Mouse (Mus musculus) large intestine, adult 2 months (tissue): ENCODE data around the gene Evl. TPM values are rescaled to one million over a fixed set of nuclear protein-coding genes. Genes with fewer than 3 reads are reported as not detected.

Source experiments
- DNase-seq: peaks from one replicate; pipeline ENCODE4 v3.0.0-alpha.2; 2012; ENCODE audit warnings: low read depth, low spot score
- WGBS: fragments of 180-500 bp; shearing (Covaris S2); methylation state at CpG from one replicate; pipeline ENCODE4 v1.1.7; 2018; 5-methylcytosine and 5-hydroxymethylcytosine counted together
- polyA plus RNA-seq: library from polyadenylated mRNA; depleted of rRNA; stranded (reverse); fragments of >200 nt; gene quantifications from 2 replicates; pipeline ENCODE4 v1.2.3, GENCODE M21; 2012

The Evl gene
- polyA plus RNA-seq, 1 experiment = 26.9 TPM

DNA sequence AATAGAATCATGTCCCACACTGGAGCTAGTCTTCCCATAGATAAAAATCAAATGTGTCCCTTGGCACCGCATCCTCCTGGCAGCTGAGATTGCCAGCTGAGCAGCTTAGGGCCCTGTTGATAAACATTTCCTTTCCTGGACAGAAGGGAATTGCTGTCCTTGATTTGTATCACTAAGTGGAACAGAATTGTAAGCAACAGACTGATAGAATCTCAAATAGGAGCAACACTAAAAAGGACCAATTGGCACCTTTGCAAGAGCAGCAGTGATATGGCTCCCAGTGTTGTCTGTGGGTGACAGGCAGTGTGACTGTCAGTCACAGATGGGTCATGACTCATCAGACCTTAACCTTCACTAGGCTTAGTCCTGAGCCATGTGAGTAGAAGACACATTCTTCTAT lies 29.3 kb downstream of the Evl start:
- 55% methylated on average over 1 of the region's 1 CpGs for WGBS
- no peak for DNase-seq

DNA sequence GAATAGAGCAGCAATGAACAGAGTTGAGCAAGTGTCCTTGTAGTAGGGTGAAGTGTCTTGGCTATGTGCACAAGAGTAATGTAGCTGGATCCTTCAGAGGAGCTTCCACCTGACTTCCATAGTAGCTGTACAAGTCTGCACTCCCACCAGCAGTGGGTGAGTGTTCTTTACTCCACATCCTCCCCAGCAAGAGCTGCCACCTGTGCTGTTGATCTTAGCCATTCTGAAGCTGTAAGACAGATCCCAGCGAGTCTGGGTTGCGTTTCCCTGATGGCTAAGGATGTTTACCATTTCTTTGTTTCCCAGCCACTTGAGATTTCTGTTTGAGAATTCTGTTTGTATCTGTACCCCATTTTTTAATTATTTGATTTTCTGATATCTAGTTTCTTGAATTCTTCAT lies 35.6 kb downstream of the Evl start:
- no peak for DNase-seq
- 87% methylated on average over 2 of the region's 2 CpGs for WGBS

DNA sequence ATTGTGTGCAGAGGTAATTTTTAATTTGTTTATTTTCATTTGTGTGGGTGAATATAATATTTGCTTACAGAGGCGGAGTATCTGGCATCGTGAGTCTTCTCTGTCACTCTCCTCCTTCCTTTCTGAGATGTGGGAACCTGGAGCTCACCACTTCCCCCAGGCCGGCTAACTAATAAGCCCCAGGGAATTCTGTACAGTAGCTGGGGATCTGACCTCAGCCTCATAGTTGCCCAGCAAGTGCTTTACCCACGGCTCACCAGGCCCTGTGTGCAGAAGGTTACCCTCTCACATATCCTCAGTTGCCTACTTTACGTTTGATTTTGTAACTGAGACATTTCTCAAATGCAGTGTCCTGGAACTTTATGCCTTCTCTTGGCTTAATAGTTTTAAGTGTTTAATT lies 37.1 kb downstream of the Evl start:
- no peak for DNase-seq
- WGBS = 68% methylated on average over 5 of the region's 5 CpGs

DNA sequence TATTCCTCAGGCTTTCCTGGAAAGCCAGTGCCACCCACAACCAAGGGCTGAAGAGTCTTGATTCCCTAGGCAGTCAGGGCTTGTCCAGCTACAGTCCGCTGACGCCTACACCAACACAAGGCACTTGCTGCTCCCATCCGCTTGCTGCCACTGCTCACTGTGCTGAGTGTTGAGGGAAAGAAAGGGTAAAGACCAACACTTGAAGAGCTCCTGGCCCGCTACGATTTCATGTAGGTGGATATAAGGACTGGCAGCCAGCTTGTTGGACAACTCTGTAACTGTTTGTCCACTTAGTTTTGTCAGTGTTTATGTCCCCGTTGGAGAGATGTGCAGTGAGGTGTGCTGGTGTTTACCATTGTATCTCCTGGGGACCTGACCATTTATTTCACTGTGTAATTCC lies 38.3 kb downstream of the Evl start:
- DNase-seq = no peak
- 85% methylated on average over 6 of the region's 6 CpGs for whole genome bisulfite sequencing

DNA sequence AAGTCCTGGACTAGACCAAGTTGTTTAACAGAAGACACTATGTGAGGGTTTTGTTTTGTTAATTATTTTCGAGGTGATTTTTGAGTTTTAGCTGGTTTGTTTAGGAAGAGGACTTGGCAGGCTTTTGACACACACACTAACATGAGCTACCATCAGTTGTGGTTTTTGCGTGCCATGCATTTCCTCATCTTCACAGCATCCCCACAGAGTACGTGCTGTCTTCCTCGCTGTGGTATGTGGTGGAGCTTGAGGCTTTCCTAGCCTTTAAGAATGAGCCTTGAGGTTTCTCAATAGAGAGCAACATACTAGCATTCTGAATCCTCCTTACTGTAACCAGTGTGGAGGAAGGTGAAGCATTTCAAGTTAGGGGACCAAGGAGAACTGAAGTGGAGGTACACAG lies 46.3 kb downstream of the Evl start:
- no peak for DNase-seq
- WGBS = 76% methylated on average over 4 of the region's 4 CpGs

DNA sequence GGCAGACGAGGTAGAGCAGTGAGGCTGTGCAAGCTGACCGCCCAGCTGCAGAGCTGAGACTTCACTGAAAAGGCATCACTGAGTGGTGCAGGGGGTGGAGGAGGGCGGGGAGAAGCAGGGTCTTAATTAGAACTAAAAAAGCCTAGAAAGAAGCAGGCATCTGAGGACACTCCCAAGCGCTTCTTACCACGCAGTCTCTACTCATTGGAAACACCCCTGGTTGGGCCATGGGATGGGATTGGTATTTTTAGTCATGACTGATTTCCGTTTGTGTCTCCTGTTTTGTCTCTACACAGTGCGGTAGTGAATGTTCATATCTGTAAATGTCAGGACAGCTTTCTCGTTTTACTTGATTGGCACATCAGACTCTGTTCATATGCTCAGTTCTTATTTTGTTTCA lies 46.8 kb downstream of the Evl start:
- DNase-seq = no peak
- WGBS = 75% methylated on average over 8 of the region's 8 CpGs

DNA sequence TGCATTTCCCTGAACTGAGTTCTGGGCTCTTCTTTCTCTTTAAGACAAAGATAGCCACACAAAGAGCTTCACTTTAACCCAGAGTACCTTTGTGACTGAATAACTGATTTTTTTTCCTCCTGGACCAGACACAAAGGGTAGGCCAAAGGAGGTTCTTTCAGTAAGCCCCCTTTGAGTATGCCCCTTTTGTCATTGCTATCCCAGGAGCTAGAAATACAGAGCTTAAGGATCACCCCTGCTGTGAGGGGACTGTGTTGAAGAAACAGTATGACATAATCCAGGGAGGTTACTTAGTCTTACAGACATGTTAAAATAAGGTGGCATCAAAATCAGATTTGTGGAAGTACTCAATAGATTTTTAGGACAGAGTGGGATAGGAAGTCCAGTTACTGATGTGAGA lies 50.0 kb downstream of the Evl start:
- no peak for DNase-seq

DNA sequence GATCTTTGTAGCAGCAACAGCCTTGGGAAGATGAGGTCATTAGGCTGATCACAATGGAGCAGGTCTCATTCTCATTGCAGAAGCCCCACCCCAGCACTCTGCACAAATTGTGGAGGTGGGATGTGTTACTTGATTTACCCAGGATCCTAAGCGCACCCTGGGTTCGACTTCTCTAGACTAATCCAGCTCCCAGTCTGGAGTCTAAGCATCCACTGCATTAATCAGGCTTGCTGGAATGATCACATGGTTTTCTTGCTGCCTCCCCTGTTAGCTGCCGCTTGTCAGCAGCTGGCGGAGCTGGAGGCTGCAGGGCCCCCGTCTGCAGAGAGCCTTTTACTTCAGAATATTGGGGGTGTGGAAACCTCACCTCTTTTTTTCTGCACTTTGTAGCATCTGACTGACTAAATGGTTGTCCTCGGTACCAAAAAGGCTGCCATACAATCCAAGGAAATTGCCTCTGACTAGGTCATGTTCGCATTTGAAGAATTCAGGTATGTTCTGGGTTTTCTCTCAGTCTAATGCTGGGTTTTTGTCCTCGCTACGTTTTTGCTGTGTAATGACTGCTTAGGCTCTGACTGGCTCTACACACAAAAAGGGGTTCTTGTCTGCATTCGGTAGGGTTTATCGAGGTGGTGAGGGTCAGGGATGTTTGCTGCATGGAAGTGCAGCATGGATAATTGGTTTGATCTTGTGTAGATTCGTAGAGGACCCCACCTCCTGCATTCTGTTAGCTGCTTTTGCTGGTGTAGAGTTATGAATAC lies 51.2 kb downstream of the Evl start:
- WGBS = 69% methylated on average over 12 of the region's 12 CpGs
- DNase-seq = no peak

DNA sequence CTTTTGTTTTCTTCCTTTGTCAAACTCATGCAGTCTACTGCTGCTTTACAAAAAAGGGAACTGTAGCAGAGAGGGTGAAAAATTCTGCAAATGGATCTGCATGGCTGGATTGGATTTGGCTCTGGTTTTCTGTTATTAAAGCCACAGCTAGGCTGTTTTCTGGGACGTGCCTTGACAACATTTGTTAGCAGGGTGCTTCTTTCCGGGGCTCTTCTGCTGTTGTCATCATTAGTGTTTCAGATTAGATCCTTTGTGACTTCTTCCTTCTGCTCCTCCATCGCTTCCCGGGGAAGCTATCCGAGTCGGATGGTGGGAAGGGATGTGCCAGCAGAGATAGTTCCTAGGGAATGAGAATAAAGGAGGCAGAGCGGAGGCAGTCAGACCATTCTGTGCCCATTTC lies 51.8 kb downstream of the Evl start:
- WGBS = 85% methylated on average over 7 of the region's 7 CpGs
- DNase-seq = no peak

DNA sequence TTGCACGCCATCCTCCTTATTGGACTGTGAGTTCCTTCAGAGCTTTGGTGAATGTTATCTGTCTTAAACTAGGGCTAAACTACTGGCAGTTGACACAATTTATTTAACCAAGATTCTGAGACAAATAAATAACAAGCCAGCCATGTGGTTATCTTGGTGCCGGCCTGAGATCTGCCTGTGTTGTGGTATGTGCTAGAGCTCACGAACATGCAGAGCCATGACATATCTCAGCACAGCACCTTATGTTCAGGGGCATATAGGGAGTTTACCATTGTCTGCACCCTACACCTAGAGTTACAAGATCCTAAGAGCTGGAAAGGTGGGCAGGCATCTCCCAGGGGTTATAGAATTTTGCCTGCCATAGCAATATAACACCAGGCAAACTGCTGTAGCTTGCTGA lies 54.9 kb downstream of the Evl start:
- DNase-seq = no peak
- 83% methylated on average over 3 of the region's 3 CpGs for WGBS

DNA sequence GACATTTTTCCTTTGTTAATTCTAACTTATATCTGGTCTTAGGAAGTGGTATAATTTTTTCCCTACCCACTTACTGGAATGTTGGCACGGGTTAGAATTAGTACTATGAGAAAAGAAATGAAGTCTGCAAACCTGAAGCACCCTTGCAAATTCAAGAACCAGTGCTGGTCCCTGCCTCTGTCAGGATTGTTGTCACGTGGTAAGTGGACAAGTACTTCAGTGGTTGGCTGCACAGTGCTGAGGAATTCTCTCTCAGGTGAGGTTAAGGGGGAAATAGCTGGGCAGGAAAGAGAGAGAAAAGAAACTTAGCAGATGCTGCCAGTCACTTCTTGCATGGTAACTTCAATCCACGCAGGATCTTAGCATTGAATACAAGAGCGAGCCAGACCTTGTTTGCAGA lies 55.7 kb downstream of the Evl start:
- 88% methylated on average over 4 of the region's 4 CpGs for WGBS

DNA sequence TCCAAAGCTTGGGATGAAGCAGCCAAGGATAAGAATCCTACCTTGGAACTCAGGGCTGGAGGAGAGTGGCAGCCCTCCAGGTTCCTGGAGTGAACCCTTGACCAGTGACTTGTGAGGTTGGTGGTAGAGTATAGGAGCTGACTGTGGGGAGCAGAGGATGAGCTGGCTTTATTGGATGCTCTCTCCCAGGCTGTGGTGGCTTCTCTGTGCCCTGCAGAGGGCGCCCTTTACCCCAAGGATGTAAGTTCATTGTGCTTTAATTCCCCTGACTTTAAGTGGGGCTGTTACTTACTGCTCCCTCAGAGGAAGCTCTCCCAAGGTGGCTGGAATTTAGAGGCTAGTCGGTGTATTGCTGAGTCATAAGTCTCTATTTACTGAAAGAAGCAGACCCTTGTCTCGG lies 58.6 kb downstream of the Evl start:
- DNase-seq = peak; percentile 67
- 10% methylated on average over 3 of the region's 3 CpGs for whole genome bisulfite sequencing

More for the DNA sequence above, 55.7 kb downstream of the Evl start:
- no peak for DNase-seq

DNA sequence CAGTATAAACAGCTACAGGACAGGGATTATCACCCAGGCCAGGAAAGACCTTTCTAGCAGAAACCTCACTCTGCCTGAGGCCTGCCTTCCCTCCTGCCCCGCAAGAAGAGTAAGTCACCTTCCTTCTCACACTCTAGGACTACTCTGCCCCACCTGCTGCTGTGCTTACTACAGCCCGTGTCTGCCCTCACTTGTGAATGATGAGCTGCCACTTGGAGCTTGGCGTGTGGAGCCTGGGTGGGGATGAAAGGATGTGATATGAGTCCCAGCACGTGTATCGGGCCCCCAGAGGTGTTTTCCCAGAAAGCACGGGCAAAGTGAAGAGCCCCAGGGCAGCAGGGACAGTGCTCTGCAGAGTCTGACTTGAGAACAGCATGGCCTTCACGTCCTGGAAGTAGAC lies 63.0 kb downstream of the Evl start:
- 81% methylated on average over 7 of the region's 7 CpGs for WGBS
- no peak for DNase-seq

DNA sequence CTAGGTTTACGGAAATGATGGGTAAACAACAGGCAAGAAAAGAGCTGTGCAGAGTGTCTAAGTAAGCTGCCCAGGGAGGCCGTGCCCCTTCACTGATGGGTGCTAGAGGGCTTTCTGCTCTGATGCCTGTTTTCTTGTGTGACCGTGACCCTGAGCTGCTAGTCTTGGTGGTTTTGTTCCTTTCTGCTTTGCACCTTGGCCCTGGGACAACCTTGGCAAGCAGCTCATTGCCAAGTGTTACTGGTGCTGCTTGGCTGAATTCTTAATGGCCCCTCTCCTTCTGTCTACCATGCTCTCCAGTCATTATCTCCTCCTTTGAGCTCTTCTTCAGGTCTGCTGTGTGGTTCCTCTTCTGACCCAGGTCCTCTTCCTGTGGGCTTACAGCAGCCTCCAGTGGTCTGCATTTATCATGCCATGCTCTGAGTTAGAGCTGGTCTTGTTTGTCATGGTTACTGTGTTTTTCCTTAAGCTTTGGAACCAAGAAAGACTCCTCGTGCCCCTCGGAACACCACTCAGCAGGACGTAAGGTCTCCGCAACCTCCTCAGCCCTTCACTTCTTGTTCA lies 65.4 kb downstream of the Evl start:
- 94% methylated on average over 7 of the region's 7 CpGs for WGBS
- no peak for DNase-seq

DNA sequence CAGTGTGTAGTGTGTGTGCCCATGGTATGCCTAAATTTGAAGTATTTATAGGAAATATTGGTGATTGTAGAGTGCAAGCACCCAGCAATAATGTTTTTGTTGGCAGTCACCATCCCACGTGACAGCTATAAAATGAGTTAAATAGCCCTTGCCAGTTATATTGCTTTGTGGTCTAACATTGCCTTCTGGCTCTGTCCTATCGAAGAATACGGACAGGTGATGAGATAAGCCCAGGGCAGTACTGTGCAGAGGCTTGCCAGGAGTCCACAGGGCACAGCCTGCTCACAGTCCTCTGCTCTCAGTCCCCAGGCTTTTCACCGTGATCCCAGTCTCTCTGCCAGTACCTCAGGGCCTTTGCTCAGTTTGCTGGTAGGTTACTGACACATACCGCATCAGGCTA lies 67.9 kb downstream of the Evl start:
- WGBS = 33% methylated on average over 5 of the region's 5 CpGs

DNA sequence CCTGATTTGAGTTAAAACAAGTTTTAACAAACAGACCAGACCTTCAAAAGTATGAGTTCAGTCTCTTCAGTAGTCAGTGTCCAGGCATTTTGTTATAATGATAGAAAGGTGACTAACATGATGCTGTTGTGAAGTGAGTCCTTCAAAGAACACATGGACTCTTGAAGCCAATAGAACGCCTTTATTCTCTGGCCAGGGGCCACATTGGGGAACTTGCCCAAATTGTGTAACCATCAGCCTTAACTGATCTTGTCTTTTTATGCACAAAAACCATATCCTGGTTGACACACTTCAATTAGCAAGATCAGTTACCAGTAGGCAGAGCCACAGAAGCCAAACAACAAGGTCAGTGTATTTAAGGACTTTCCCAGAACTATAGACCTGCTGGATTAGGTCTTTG lies 75.0 kb downstream of the Evl start:
- WGBS = 91% methylated on average over 1 of the region's 1 CpGs
- DNase-seq = no peak

More for the DNA sequence above, 67.9 kb downstream of the Evl start:
- DNase-seq = peak; percentile 79

DNA sequence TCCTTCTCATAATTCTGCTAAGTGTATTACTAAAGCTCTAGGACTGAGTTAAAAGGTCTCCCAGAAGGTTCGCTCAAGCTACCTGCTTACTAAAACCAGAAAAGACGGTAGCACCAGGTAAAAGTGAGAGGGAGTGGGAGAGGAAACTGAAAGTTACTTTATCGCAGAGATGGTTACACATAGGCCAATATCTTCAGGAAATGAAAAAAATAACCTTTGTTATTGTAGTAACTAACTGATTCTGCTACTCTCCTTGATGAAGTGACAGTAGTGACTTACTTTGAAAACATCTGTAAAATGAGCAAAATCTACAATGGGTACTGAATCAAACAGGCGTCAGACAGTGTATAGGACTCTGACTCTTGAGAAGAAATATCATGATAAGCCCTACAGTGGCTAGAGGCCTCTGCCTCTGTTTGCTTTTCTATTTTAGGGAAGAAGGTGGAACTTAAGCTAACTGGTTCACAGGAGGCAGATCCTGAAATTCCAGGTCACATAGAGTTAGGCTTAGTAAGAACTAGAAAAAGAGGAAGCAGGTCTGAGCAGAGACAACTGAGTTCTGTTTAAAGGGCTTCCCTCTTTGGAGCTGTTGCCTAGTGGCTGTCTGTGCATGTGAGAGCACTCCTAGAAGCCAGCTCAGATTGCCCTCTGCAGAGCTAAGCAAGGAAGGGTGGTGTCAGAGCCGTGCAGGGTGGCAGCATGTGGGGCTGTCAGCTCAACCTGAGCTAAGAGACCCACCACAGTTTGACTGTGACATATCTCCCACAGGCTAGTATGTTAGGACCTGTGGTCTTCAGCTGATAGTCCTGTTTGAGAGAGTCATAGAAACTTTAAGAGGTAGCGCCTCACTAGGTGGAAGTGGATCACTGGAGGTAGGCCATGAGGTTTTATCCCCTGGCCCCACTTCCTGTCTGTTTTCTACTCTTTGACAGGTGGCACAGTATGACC lies 76.5 kb downstream of the Evl start:
- 60% methylated on average over 6 of the region's 6 CpGs for WGBS
- no peak for DNase-seq

DNA sequence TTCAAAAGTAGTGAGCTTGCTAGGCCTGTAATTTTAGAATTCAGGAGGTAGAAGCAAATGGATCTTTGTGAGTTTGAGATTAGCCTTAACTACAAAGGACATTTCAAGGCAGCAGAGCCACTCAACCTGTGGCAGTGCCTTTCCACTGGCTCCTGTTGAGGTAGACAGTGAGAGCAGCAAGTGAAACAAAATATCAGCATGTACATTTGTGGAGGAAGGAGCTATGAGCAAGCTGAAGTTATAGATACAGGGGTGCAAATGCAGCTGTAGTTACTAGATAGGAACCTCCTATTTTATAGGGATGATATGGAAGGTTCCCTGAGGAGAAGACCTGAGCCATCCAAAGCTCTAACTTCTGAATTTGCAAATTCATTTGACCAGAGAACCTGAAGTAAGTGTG lies 78.0 kb downstream of the Evl start:
- no peak for DNase-seq

DNA sequence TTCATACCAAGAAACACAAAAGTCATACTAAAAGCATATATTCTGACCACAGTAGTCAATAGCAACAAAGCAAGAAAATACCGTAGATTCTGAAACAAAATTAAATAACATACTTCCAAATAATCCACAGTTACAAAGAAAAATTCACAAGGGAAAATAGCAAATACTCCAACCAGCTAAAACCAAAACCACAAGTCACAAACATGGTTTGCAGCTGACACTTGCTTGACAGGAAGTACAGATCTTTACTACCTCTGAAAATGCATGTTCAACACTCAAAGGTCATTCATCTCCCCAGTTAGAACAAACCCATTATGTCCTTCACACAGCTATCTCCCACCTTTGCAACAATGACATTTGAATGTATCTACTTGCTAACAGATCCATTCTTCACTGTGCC lies 79.5 kb downstream of the Evl start:
- no peak for DNase-seq
- 79% methylated on average over 1 of the region's 1 CpGs for WGBS

DNA sequence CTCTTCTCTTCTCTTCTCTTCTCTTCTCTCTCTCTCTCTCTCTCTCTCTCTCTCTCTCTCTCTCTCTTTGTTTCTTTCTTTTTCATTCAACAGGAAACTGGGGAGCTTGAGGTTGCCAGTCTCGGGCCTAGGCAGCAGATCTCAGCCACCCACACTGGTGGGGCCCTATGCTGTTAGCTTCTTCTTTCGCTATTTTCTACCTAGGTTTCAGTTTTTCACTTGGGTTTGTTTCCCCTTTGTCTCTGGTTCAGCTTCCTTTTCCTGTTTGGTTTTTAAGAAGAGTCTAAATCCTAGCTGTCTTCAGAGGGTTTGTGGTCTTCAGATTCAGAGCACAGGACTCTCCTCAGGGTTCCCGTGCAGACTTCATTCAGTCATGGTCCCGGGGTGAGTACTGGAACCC lies 81.0 kb downstream of the Evl start:
- DNase-seq = no peak
- WGBS = 91% methylated on average over 4 of the region's 4 CpGs

DNA sequence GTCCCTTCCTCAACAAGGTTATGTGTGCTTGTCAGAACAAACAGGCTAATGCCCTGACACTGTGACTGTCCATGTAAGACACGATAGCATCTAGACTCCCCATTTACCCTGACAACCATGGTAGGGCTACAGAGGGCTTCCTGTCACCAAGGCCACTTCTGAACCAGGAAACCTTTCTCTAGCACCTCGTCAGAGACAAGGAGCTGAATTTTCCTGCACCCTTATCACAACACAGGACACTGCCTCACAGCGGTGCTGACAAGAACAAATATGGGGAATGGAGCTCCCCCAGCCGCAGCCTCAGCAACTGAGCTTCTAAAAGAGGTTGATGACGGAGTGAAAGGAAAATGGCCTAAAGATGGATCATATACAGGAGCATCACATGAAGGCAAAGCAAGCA lies 82.9 kb downstream of the Evl start:
- DNase-seq = no peak
- 85% methylated on average over 5 of the region's 5 CpGs for WGBS
